Mouse (Mus musculus) heart, adult 2 months (tissue): ENCODE measurements around the gene Tmem50a.

Source experiments
- CTCF ChIP-seq: fragments of 200-600 bp; IDR thresholded peaks from 2 replicates; pipeline ENCODE4 v1.8.1; 2022; ENCODE audit warnings: antibody characterized with exemption, mild to moderate bottlenecking, moderate library complexity
- EP300 ChIP-seq: fragments of 200-500 bp; IDR thresholded peaks from 2 replicates; pipeline ENCODE4 v1.6.1; 2011; ENCODE audit warnings: low read depth, low read length, control low read depth; ENCODE audit not compliant: insufficient read depth
- POLR2A ChIP-seq: fragments of 200-500 bp; IDR thresholded peaks from 2 replicates; pipeline ENCODE4 v1.6.1; 2011; ENCODE audit warnings: mild to moderate bottlenecking, low read depth, low read length, control low read depth; ENCODE audit not compliant: insufficient read depth

DNA sequence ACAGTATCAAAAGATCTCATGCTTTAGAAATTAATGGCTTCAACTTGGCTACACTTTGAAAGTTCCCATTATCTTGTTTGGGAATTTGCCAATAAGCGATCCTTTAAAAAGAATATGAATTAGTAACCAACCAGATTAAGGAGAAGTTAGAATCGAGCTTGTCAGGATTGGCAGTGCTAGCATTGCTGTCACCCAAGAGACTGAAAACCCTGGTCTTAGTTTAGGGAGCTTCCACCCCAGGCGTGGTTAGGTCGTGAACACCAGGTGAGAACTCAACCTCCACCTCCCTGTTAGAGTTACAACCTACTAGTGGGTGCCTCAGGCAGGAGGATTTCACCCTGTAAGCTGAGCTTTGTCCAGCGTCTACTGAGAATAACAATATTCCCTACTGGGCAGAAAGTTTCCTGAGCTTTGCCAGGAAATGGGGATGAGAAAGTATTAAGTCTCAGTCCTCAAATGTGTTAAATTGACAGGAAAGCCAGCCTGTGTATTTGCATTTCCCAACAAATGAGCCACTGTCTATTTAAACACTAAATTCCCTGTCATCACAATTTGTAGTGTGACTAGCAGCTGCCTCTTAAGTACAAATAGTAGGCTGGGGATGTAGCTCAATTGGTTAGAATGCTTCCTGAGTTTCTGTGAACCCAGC lies 13.1 kb upstream of the Tmem50a start:
- TF ChIP-seq POLR2A = peak; percentile 62; the same call in 1 of the 2 replicates
- TF ChIP-seq CTCF = no peak
- 0 out of 2 replicates have a peak, but pooled peaks have one; percentile 15 for TF ChIP-seq EP300
